Mouse (Mus musculus): Measurements from ENCODE around the gene Pglyrp4. TPM values are rescaled to one million over a fixed set of nuclear protein-coding genes. Genes with fewer than 3 reads are reported as not detected.

Pglyrp4 gene
- polyA plus RNA-seq (2012; rRNA removed) = not detected in 2 replicates

GRCm38 (mm10) chr3:90726606-90727005, at the start of gene Pglyrp4:
Gene Pglyrp4 (plus strand): TSS chr3:90726906.

GRCm38 (mm10) chr3:90695613-90696012, 31.1 kb upstream of the Pglyrp4 start, which contains the start of gene S100a9:
Gene S100a9 (minus strand): TSS chr3:90695721.

GRCm38 (mm10) chr3:90777776-90778175, 51.1 kb downstream of the Pglyrp4 start, which contains the start of gene Gm5849:
Gene Gm5849 (minus strand): TSS chr3:90777876.

Other genes starting within 250 kb of the Pglyrp4 start
- 28.8 and 37.7 TPM in 2 replicates for gene Snapin, start 235.9 kb upstream of the Pglyrp4 start, polyA plus RNA-seq (2012; rRNA removed)
- gene Chtop, start 217.4 kb upstream of the Pglyrp4 start, polyA plus RNA-seq (2012; rRNA removed) = 51.9 and 52.0 TPM in 2 replicates
- gene S100a1, start 212.5 kb upstream of the Pglyrp4 start, polyA plus RNA-seq (2012; rRNA removed) = 48.7 and 59.7 TPM in 2 replicates
- 19.4 and 20.1 TPM in 2 replicates for gene S100a13, start 212.5 kb upstream of the Pglyrp4 start, polyA plus RNA-seq (2012; rRNA removed)
- gene S100a14, start 200.1 kb upstream of the Pglyrp4 start, polyA plus RNA-seq (2012; rRNA removed) = 0.15 and 0.22 TPM in 2 replicates
- 121 and 140 TPM in 2 replicates for gene S100a16, start 189.7 kb upstream of the Pglyrp4 start, polyA plus RNA-seq (2012; rRNA removed)
- gene S100a3, start 166.3 kb upstream of the Pglyrp4 start, polyA plus RNA-seq (2012; rRNA removed) = 2.2 and 2.4 TPM in 2 replicates
- not detected in 2 replicates for gene S100a2, start 136.7 kb upstream of the Pglyrp4 start, polyA plus RNA-seq (2012; rRNA removed)
- gene Gm42674, start 125.0 kb upstream of the Pglyrp4 start, polyA plus RNA-seq (2012; rRNA removed) = not detected in 2 replicates
- 31.2 and 38.9 TPM in 2 replicates for gene S100a4, start 123.1 kb upstream of the Pglyrp4 start, polyA plus RNA-seq (2012; rRNA removed)
- gene S100a5, start 118.4 kb upstream of the Pglyrp4 start, polyA plus RNA-seq (2012; rRNA removed) = not detected in 2 replicates
- gene S100a6, start 114.0 kb upstream of the Pglyrp4 start, polyA plus RNA-seq (2012; rRNA removed) = 404 and 418 TPM in 2 replicates
- 0.59 and 0.87 TPM in 2 replicates for gene S100a7a, start 72.9 kb upstream of the Pglyrp4 start, polyA plus RNA-seq (2012; rRNA removed)
- not detected in 2 replicates for gene S100a8, start 57.9 kb upstream of the Pglyrp4 start, polyA plus RNA-seq (2012; rRNA removed)
- not detected in 2 replicates for gene S100a9, start 31.2 kb upstream of the Pglyrp4 start, polyA plus RNA-seq (2012; rRNA removed)
- not detected in 2 replicates for gene Gm5849, start 51.0 kb downstream of the Pglyrp4 start, polyA plus RNA-seq (2012; rRNA removed)